Mouse (Mus musculus) heart, embryonic 12.5 days (tissue): ENCODE results near the gene Fam160a1. TPM values are rescaled to one million over a fixed set of nuclear protein-coding genes. Genes with fewer than 3 reads are reported as not detected.
A peak's percentile ranks its signal among the peaks of the same experiment; 100 is the strongest.

Experiments used
- ATAC-seq: fragments of 200-750 bp; cut with Nextera tagmentation; 2 replicates; pipeline ENCODE4 v1.8.0; 2017; ENCODE audit warnings: moderate TSS enrichment, moderate library complexity; ENCODE audit not compliant: insufficient number of reproducible peaks, low FRiP score
- H3K27ac ChIP-seq: fragments of 300-500 bp; sonication (generic); 2 replicates; pipeline ENCODE4 v1.5.1; 2016; ENCODE audit warnings: mild to moderate bottlenecking, moderate library complexity; ENCODE audit not compliant: poor library complexity, severe bottlenecking
- H3K27me3 ChIP-seq: fragments of 300-500 bp; sonication (generic); replicated peaks from 2 replicates; pipeline ENCODE4 v1.6.1; 2016; ENCODE audit warnings: mild to moderate bottlenecking, moderate library complexity
- H3K36me3 ChIP-seq: fragments of 300-500 bp; sonication (generic); 2 replicates; pipeline ENCODE4 v1.6.1; 2016; ENCODE audit warnings: mild to moderate bottlenecking, moderate library complexity
- H3K4me1 ChIP-seq: fragments of 300-500 bp; sonication (generic); replicated peaks from 2 replicates; pipeline ENCODE4 v1.6.1; 2016; ENCODE audit warnings: mild to moderate bottlenecking
- H3K4me2 ChIP-seq: fragments of 300-500 bp; sonication (generic); 2 replicates; pipeline ENCODE4 v1.6.1; 2016; ENCODE audit warnings: mild to moderate bottlenecking, moderate library complexity
- H3K4me3 ChIP-seq: fragments of 300-500 bp; sonication (generic); 2 replicates; pipeline ENCODE4 v1.5.1; 2016; ENCODE audit warnings: mild to moderate bottlenecking
- H3K9ac ChIP-seq: fragments of 300-500 bp; sonication (generic); 2 replicates; pipeline ENCODE4 v1.6.1; 2016; ENCODE audit warnings: mild to moderate bottlenecking, moderate library complexity
- H3K9me3 ChIP-seq: fragments of 300-500 bp; sonication (generic); replicated peaks from 2 replicates; pipeline ENCODE4 v1.6.1; 2016; ENCODE audit warnings: mild to moderate bottlenecking, moderate library complexity
- WGBS: fragments of 180-500 bp; shearing (Covaris S2); methylation state at CpG from one replicate; pipeline ENCODE4 v1.1.7; 2016; 5-methylcytosine and 5-hydroxymethylcytosine counted together
- polyA plus RNA-seq: library from polyadenylated mRNA; unstranded; fragments of >200 nt; fragmentation: Nextera tagmentation; extraction: Ambion mirVana; gene quantifications from 2 replicates; pipeline ENCODE4 v1.2.1, GENCODE M21; 2016

The Fam160a1 gene
- polyA plus RNA-seq, 1 experiment from 2014 or later, result 3.3 TPM

DNA sequence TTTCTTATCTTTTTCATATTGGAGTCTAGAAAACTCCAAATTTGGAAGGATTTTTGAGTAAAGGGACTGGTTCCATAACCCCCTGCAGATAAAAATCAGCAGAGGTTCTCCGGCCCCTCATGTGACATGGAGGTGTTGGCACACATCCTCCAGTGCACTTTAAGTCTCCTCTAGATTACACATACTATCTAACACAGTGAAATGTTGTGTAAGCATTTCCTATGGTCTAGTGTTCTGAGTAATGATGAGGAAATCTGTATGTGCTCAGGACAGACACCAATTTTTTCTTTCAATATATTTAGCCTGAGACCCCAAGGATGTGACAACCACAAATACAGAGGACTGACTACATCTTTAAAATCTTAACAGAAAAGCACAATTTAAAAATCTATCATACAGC, 33.0 kb upstream of the Fam160a1 start:
- H3K4me1 ChIP-seq, result no peaks in the 10 kb centered on the region
- H3K4me3 ChIP-seq, result no peak overlapping the region
- WGBS, result 51% methylated on average over 1 of the region's 1 CpGs
- no peak overlapping the region for H3K4me2 ChIP-seq
- H3K27me3 ChIP-seq, result no peaks in the 10 kb centered on the region
- H3K27ac ChIP-seq, result no peak overlapping the region
- H3K9ac ChIP-seq, result no peak overlapping the region
- no peak for ATAC-seq
- no peaks in the 10 kb centered on the region for H3K36me3 ChIP-seq
- no peaks in the 10 kb centered on the region for H3K9me3 ChIP-seq

DNA sequence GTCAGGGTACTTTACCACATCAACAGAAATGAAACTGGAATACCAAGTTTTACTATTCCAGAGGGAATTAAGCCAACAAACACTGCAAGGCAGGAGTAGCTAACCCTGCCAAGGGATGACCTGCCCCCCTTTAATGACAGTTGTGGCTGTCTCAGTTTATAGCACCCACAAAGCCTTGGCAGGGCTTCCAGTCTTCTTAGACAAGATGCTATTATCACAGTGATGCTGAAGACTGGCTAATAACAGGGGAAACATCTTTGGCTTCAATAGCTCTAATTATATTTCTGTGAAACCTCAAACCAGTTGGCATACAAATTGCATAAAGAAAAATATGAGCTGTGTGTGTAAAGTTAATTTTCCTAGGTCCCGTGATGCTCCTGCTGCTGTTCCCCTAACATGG, 29.2 kb upstream of the Fam160a1 start:
- Histone ChIP-seq H3K36me3 (no peaks in the 10 kb centered on the region), H3K27me3 (no peaks in the 10 kb centered on the region), H3K9me3 (no peaks in the 10 kb centered on the region), H3K9ac (no peak overlapping the region), H3K4me1 (peaks cover 16% of the 10 kb centered on the region), H3K27ac (no peak overlapping the region), H3K4me2 (no peak overlapping the region), H3K4me3 (no peak overlapping the region)
- ATAC-seq, result no peak
- 88% methylated on average over 1 of the region's 1 CpGs for WGBS

DNA sequence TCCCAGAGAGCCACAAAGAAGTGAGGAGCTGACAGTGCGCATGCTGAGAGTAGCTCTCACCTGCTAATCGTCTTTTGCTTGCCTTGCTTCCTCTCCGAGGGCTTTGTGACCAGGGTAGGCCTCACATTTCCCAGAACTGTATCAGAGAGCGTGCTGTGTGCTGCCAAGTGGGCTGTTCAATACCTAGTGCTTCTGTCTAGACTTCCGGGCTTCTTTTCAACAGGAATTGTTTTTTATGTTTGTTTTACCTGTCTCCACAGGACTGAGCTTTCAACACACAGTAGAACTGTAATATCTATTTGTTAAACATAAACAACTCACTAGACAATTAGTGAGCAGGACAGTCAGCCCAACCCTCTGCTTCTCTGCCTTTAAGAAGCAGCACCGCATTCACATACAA, 28.2 kb upstream of the Fam160a1 start:
- no peak overlapping the region for H3K9ac ChIP-seq
- no peaks in the 10 kb centered on the region for H3K27me3 ChIP-seq
- 68% methylated on average over 6 of the region's 6 CpGs for whole genome bisulfite sequencing
- H3K36me3 ChIP-seq, result no peaks in the 10 kb centered on the region
- no peak overlapping the region for H3K4me2 ChIP-seq
- no peak for ATAC-seq
- H3K9me3 ChIP-seq, result no peaks in the 10 kb centered on the region
- peaks cover 16% of the 10 kb centered on the region for H3K4me1 ChIP-seq
- H3K4me3 ChIP-seq, result no peak overlapping the region
- H3K27ac ChIP-seq, result no peak overlapping the region

DNA sequence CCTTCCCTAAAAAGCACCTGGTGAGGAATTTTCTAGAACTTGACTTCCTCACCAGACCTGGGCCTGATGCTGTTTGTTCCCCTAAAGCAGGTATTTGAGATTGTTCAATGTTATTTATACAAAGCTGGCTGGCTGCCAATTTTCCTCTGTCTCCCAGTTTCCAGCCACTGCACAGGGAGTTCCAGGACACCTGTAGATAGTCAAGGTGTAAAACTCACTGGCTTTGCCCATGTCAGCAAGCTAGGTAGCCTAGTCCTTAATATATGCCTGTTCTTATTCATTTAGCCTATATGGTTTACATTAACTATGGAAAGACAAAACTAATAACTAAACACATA, 25.8 kb upstream of the Fam160a1 start:
- ATAC-seq, result no peak
- Histone ChIP-seq H3K4me2 (no peak overlapping the region; the same call in 1 of the 2 replicates), H3K9ac (no peak overlapping the region), H3K36me3 (no peaks in the 10 kb centered on the region), H3K27me3 (no peaks in the 10 kb centered on the region), H3K4me3 (no peak overlapping the region), H3K9me3 (no peaks in the 10 kb centered on the region), H3K27ac (peak overlapping the region; percentile 72; the same call in 1 of the 2 replicates), H3K4me1 (peaks cover 22% of the 10 kb centered on the region)

DNA sequence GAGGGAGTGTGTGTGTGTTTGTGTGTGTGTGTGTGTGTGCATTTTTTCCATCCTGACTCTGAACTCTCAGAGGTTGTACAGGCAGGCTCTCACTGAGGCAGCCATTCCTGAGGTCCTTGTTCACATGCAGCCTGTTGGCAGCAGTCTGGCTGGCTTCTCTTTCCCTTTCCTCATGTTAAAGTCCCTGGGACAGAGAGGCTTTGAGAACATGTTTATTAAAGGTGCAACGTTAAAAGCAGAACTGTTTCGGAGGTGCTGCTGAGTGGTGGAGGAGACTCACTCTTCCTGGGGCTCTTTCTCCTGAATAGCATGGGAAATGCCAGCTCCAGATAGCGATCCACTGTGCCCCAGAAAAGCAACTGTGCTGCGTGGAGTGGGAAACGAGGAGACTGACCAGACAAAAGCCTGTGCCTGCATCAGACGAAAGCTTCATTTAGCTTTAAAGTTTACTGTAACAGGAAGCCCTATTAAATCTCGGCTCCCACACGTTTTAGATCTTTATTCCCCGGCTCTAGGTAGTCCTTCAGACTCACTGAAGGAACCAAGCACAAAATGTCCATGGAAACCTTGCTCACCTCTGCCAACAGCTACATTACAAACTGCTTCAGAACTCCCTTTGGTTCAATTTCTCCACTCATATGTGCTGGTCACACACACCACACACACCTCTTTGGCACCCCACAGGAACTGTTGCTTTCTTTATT, 25.2 kb upstream of the Fam160a1 start:
- Histone ChIP-seq H3K27me3 (no peaks in the 10 kb centered on the region), H3K4me2 (peak overlapping the region; percentile 3), H3K9ac (no peak overlapping the region)

DNA sequence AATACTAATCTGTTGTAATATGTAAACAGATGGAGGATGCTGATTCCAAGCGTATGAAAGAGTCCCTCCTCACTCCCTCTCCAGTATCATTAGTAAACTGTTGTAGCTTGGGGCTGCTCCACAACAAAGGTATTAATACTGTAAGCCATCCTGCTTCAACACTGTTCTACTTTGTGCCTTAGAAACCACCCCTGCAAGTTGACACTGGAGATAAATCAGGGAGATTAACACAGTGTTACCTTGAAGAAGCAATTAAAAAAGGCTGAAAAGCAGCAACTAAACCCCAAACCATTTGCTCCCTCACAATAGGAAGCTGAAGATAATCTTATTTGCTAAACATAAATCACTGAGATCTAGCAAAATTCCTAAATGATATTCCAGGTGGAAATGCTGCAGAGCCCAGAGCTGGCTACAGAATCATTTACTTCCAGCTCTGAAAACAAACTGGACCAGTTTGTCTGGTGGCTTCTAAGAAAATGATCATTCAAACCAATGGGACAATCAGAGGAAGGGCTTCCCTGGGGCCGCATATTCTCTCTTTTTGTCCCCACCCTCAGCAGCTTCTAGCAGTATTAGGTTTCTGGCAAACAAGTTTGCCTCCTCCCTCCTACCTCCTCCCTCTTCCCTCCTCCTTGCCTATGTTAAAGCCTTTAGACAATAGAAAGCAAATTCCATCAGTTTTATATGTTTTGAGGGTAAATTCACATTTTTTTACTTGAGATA, 24.5 kb upstream of the Fam160a1 start:
- H3K4me2 ChIP-seq, result no peak overlapping the region
- no peak overlapping the region for H3K4me3 ChIP-seq
- no peak for ATAC-seq
- H3K9ac ChIP-seq, result no peak overlapping the region
- H3K4me1 ChIP-seq, result peaks cover 22% of the 10 kb centered on the region
- H3K9me3 ChIP-seq, result no peaks in the 10 kb centered on the region
- H3K27me3 ChIP-seq, result no peaks in the 10 kb centered on the region
- H3K27ac ChIP-seq, result peak overlapping the region; percentile 72; the same call in 1 of the 2 replicates
- no peaks in the 10 kb centered on the region for H3K36me3 ChIP-seq
- 48% methylated on average over 2 of the region's 2 CpGs for WGBS

More for the DNA sequence above, 25.2 kb upstream of the Fam160a1 start:
- peaks cover 22% of the 10 kb centered on the region for H3K4me1 ChIP-seq
- WGBS, result 30% methylated on average over 9 of the region's 9 CpGs
- H3K27ac ChIP-seq, result peak overlapping the region; percentile 72
- H3K4me3 ChIP-seq, result no peak overlapping the region
- H3K36me3 ChIP-seq, result no peaks in the 10 kb centered on the region
- ATAC-seq, result no peak
- H3K9me3 ChIP-seq, result no peaks in the 10 kb centered on the region

DNA sequence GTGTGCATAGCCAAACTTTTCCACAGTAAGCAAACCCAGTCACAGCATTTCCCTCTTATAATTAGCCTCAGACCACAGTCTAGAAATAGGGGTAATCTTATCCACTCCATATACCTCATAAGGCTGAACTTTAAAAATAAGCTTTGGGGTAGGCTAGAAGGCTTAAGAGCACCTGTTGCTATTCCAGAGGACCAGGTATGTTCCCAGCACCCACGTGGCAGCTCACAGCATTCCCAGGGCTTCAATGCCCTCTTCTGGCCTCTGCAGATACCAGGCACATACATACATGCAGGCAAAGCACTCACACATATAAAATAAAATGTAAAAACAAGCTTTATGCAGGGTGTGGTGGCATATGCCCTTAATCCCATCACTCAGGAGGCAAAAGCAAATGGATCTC, 16.5 kb upstream of the Fam160a1 start:
- ATAC-seq, result no peak
- H3K27me3 ChIP-seq, result no peaks in the 10 kb centered on the region
- H3K27ac ChIP-seq, result no peak overlapping the region
- H3K9me3 ChIP-seq, result no peaks in the 10 kb centered on the region
- no peak overlapping the region for H3K4me2 ChIP-seq
- H3K9ac ChIP-seq, result no peak overlapping the region
- no peak overlapping the region for H3K4me3 ChIP-seq
- H3K36me3 ChIP-seq, result no peaks in the 10 kb centered on the region
- peaks cover 4% of the 10 kb centered on the region; the same call in 1 of the 2 replicates for H3K4me1 ChIP-seq
- 72% methylated on average over 1 of the region's 1 CpGs for WGBS

DNA sequence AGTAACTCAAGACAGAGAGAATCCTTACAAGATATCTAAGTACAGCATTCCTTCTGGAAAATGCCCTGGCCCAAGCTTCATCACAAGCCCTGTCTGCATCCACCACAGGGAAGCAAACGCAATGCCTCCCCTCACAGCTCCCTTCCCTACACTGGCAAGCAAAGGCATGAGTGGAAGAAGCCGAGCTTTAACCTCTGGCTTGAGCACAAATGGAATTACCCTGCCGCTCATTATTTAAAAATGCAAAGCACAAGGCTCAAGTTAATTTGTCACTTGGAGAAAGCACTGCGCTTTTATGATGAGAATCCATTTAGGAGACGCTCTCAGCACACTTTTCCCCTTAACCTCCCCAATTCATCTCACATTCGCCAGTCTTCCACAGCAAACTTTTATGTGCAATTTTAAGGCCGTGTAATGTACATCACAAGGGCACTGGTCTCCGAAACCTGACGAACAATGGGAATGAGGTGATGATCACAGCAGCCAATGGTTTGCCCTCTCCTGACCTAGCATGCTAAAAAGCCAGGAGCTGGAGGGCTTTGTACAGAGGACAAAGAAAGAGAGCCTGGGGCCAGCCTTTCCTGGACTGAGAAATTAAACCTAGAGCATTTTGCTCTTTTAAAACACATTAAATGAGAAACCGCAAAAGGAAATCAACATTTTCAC, 15.5 kb upstream of the Fam160a1 start:
- H3K9me3 ChIP-seq, result no peaks in the 10 kb centered on the region
- no peaks in the 10 kb centered on the region for H3K36me3 ChIP-seq
- H3K4me2 ChIP-seq, result no peak overlapping the region
- H3K4me3 ChIP-seq, result no peak overlapping the region
- no peaks in the 10 kb centered on the region for H3K4me1 ChIP-seq
- H3K27me3 ChIP-seq, result no peaks in the 10 kb centered on the region
- 84% methylated on average over 10 of the region's 10 CpGs for WGBS
- H3K27ac ChIP-seq, result no peak overlapping the region
- ATAC-seq, result no peak
- H3K9ac ChIP-seq, result no peak overlapping the region

DNA sequence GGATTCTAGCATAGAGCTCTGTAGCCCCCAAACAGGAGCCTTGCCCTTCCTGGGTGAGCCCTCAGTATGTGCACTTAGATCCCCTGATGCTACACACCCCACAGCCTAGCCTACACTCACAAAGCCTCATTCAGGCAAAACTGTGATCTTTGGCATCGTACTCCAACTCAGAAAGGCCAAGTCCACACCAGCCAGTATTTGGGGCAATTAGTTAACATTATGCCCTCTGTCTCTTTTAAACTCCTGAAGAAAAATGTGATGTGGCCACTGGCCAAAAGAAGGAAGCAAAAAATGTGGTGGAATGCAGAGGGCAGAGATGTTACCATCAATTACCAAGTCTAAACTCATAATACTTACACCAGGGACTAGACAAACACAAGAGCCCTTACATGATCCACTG, 14.7 kb upstream of the Fam160a1 start:
- WGBS, result 70% methylated on average over 1 of the region's 1 CpGs
- H3K4me3 ChIP-seq, result no peak overlapping the region

DNA sequence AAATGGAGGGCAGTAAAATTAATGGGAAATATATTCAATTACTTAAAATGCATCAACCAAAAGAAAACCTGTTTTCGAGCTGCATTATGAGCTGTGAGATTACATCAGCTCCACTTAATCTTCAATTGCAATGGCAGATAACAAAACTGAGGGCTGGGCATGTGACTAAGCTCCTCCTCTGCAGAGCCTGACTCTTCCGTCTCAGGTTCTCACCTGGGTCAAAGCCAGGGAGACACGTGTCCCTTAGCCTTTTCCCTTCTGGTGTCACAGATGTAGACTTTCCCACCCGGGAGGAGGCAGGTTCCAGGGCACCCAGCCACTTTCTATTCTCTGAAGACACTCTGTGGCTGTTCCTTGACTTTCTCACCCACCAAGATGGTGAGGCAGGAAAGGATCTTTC, 12.0 kb upstream of the Fam160a1 start:
- no peak overlapping the region for H3K27ac ChIP-seq
- no peak for ATAC-seq
- H3K36me3 ChIP-seq, result no peaks in the 10 kb centered on the region
- H3K9ac ChIP-seq, result no peak overlapping the region
- H3K4me2 ChIP-seq, result no peak overlapping the region
- WGBS, result 54% methylated on average over 4 of the region's 4 CpGs
- no peak overlapping the region for H3K4me3 ChIP-seq
- H3K9me3 ChIP-seq, result no peaks in the 10 kb centered on the region
- no peaks in the 10 kb centered on the region for H3K27me3 ChIP-seq
- H3K4me1 ChIP-seq, result no peaks in the 10 kb centered on the region

More for the DNA sequence above, 14.7 kb upstream of the Fam160a1 start:
- Histone ChIP-seq H3K4me2 (no peak overlapping the region), H3K9me3 (no peaks in the 10 kb centered on the region), H3K4me1 (no peaks in the 10 kb centered on the region), H3K27me3 (no peaks in the 10 kb centered on the region), H3K36me3 (no peaks in the 10 kb centered on the region), H3K9ac (no peak overlapping the region), H3K27ac (no peak overlapping the region)
- ATAC-seq, result no peak

DNA sequence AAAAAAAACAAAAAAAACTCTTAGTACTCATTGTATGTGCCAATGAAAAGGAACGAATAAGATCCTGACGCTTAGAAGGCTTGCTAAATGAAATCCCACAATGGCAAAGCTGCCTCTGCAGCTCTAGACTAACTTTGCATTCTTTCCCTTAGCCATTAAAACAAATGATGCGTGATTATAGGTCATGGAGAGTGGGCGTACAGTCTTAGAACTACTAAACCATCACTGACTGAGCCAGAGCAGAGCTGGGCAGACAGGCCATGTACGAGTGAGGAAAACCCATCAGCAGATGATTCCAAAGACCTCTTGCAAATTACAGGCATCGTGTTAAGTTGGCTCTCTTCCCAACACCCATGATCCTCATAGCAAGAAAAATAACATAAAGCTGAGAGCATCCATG, 10.7 kb upstream of the Fam160a1 start:
- WGBS, result 80% methylated on average over 6 of the region's 6 CpGs
- H3K27ac ChIP-seq, result no peak overlapping the region
- H3K4me2 ChIP-seq, result no peak overlapping the region
- H3K36me3 ChIP-seq, result no peaks in the 10 kb centered on the region
- no peaks in the 10 kb centered on the region for H3K9me3 ChIP-seq
- H3K4me3 ChIP-seq, result no peak overlapping the region
- H3K27me3 ChIP-seq, result no peaks in the 10 kb centered on the region
- ATAC-seq, result no peak
- no peak overlapping the region for H3K9ac ChIP-seq
- no peaks in the 10 kb centered on the region for H3K4me1 ChIP-seq
